Mouse (Mus musculus): Measurements from ENCODE around the gene Notum. TPM values are rescaled to one million over a fixed set of nuclear protein-coding genes. Genes with fewer than 3 reads are reported as not detected.
A peak's percentile ranks its signal among the peaks of the same experiment; 100 is the strongest.

The Notum gene
- polyA plus RNA-seq, 1 experiment = 0.43 TPM

GRCm38 (mm10) chr11:120673594-120674122 is 12.7 kb upstream of the Notum start:
- Histone ChIP-seq H3K36me3 (ENCODE audit: control insufficient read depth, insufficient read depth) (peaks cover 18% of the 10 kb centered on the region), H3K4me3 (ENCODE audit: insufficient read depth, poor library complexity, severe bottlenecking) (peak overlapping the region; percentile 48), H3K79me2 (ENCODE audit: control insufficient read depth, insufficient read depth) (peaks cover 37% of the 10 kb centered on the region), H3K79me3 (ENCODE audit: low read depth) (no peaks in the 10 kb centered on the region), H3K27me3 (ENCODE audit: control insufficient read depth, insufficient read depth, insufficient read length) (no peaks in the 10 kb centered on the region), H3ac (ENCODE audit: control insufficient read depth, insufficient read length, low read depth) (peak overlapping the region; percentile 80)
- TF ChIP-seq MYOG (IDR thresholded peaks at IDR 0.05; ENCODE audit: control insufficient read depth, extremely low read depth, insufficient read length) = no peak
- TF ChIP-seq FOSL1 (IDR thresholded peaks at IDR 0.05; ENCODE audit: insufficient read depth, low read length, poor library complexity, severe bottlenecking) = no peak
- no peak for TF ChIP-seq MYOD1 (IDR thresholded peaks at IDR 0.05; ENCODE audit: control insufficient read depth, insufficient read length, low read depth)
- TF ChIP-seq MAX (IDR thresholded peaks at IDR 0.05) = no peak
- TF ChIP-seq CTCF (IDR thresholded peaks at IDR 0.05; ENCODE audit: control insufficient read depth, insufficient read depth, insufficient read length) = no peak
- TF ChIP-seq CEBPB (IDR thresholded peaks at IDR 0.05; ENCODE audit: low read depth) = no peak
- no peak for TF ChIP-seq USF1 (IDR thresholded peaks at IDR 0.05; ENCODE audit: low read depth)

- Histone ChIP-seq H3K36me3 (ENCODE audit: control insufficient read depth, insufficient read depth) (peaks cover 11% of the 10 kb centered on the region), H3K79me3 (ENCODE audit: low read depth) (no peaks in the 10 kb centered on the region), H3ac (ENCODE audit: control insufficient read depth, insufficient read length, low read depth) (peak within 1 kb of the TSS; percentile 87), H3K27me3 (ENCODE audit: control insufficient read depth, insufficient read depth, insufficient read length) (no peaks in the 10 kb centered on the region), H3K79me2 (ENCODE audit: control insufficient read depth, insufficient read depth) (peaks cover 37% of the 10 kb centered on the region), H3K4me3 (ENCODE audit: insufficient read depth, poor library complexity, severe bottlenecking) (peak within 1 kb of the TSS; percentile 48)
- no peak for TF ChIP-seq MYOD1 (IDR thresholded peaks at IDR 0.05; ENCODE audit: control insufficient read depth, insufficient read length, low read depth)
- TF ChIP-seq MYOG (IDR thresholded peaks at IDR 0.05; ENCODE audit: control insufficient read depth, extremely low read depth, insufficient read length) = no peak
- peak; percentile 94 for TF ChIP-seq MAX (IDR thresholded peaks at IDR 0.05)
- TF ChIP-seq USF1 (IDR thresholded peaks at IDR 0.05; ENCODE audit: low read depth) = peak; percentile 93
Observed at GRCm38 (mm10) chr11:120672687-120673593, 12.0 kb upstream of the Notum start, which contains the start of gene Aspscr1. Gene Aspscr1, plus strand, starts transcription at chr11:120672973.

- Histone ChIP-seq H3K4me3 (ENCODE audit: insufficient read depth, poor library complexity, severe bottlenecking) (no peak overlapping the region), H3K79me3 (ENCODE audit: low read depth) (no peaks in the 10 kb centered on the region), H3K27me3 (ENCODE audit: control insufficient read depth, insufficient read depth, insufficient read length) (peaks cover 17% of the 10 kb centered on the region), H3ac (ENCODE audit: control insufficient read depth, insufficient read length, low read depth) (no peak overlapping the region), H3K79me2 (ENCODE audit: control insufficient read depth, insufficient read depth) (no peaks in the 10 kb centered on the region), H3K36me3 (ENCODE audit: control insufficient read depth, insufficient read depth) (no peaks in the 10 kb centered on the region)
- TF ChIP-seq MYOD1 (IDR thresholded peaks at IDR 0.05; ENCODE audit: control insufficient read depth, insufficient read length, low read depth) (no peak), MYOG (IDR thresholded peaks at IDR 0.05; ENCODE audit: control insufficient read depth, extremely low read depth, insufficient read length) (no peak), FOSL1 (IDR thresholded peaks at IDR 0.05; ENCODE audit: insufficient read depth, low read length, poor library complexity, severe bottlenecking) (no peak), CTCF (IDR thresholded peaks at IDR 0.05; ENCODE audit: control insufficient read depth, insufficient read depth, insufficient read length) (no peak), MAX (IDR thresholded peaks at IDR 0.05) (no peak), USF1 (IDR thresholded peaks at IDR 0.05; ENCODE audit: low read depth) (peak; percentile 41), CEBPB (IDR thresholded peaks at IDR 0.05; ENCODE audit: low read depth) (no peak)
Observed at GRCm38 (mm10) chr11:120666617-120667016, 5.6 kb upstream of the Notum start.

GRCm38 (mm10) chr11:120665406-120665805 is 4.4 kb upstream of the Notum start:
- peaks cover 30% of the 10 kb centered on the region for H3K27me3 ChIP-seq (ENCODE audit: control insufficient read depth, insufficient read depth, insufficient read length)

GRCm38 (mm10) chr11:120663714-120664113 is 2.7 kb upstream of the Notum start:
- peaks cover 39% of the 10 kb centered on the region for H3K27me3 ChIP-seq (ENCODE audit: control insufficient read depth, insufficient read depth, insufficient read length)
- H3K79me2 ChIP-seq (ENCODE audit: control insufficient read depth, insufficient read depth) = no peaks in the 10 kb centered on the region
- H3K36me3 ChIP-seq (ENCODE audit: control insufficient read depth, insufficient read depth) = no peaks in the 10 kb centered on the region
- TF ChIP-seq FOSL1 (IDR thresholded peaks at IDR 0.05; ENCODE audit: insufficient read depth, low read length, poor library complexity, severe bottlenecking) (no peak), MYOD1 (IDR thresholded peaks at IDR 0.05; ENCODE audit: control insufficient read depth, insufficient read length, low read depth) (no peak), MAX (IDR thresholded peaks at IDR 0.05) (no peak), MYOG (IDR thresholded peaks at IDR 0.05; ENCODE audit: control insufficient read depth, extremely low read depth, insufficient read length) (no peak)
- no peaks in the 10 kb centered on the region for H3K79me3 ChIP-seq (ENCODE audit: low read depth)
- H3K4me3 ChIP-seq (ENCODE audit: insufficient read depth, poor library complexity, severe bottlenecking) = no peak overlapping the region
- no peak overlapping the region for H3ac ChIP-seq (ENCODE audit: control insufficient read depth, insufficient read length, low read depth)

More at GRCm38 (mm10) chr11:120665406-120665805, 4.4 kb upstream of the Notum start:
- Histone ChIP-seq H3K36me3 (ENCODE audit: control insufficient read depth, insufficient read depth) (no peaks in the 10 kb centered on the region), H3K79me3 (ENCODE audit: low read depth) (no peaks in the 10 kb centered on the region), H3K4me3 (ENCODE audit: insufficient read depth, poor library complexity, severe bottlenecking) (no peak overlapping the region), H3K79me2 (ENCODE audit: control insufficient read depth, insufficient read depth) (no peaks in the 10 kb centered on the region), H3ac (ENCODE audit: control insufficient read depth, insufficient read length, low read depth) (no peak overlapping the region)
- TF ChIP-seq MYOD1 (IDR thresholded peaks at IDR 0.05; ENCODE audit: control insufficient read depth, insufficient read length, low read depth) (no peak), USF1 (IDR thresholded peaks at IDR 0.05; ENCODE audit: low read depth) (no peak), MAX (IDR thresholded peaks at IDR 0.05) (no peak), FOSL1 (IDR thresholded peaks at IDR 0.05; ENCODE audit: insufficient read depth, low read length, poor library complexity, severe bottlenecking) (no peak), CEBPB (IDR thresholded peaks at IDR 0.05; ENCODE audit: low read depth) (no peak), CTCF (IDR thresholded peaks at IDR 0.05; ENCODE audit: control insufficient read depth, insufficient read depth, insufficient read length) (no peak), MYOG (IDR thresholded peaks at IDR 0.05; ENCODE audit: control insufficient read depth, extremely low read depth, insufficient read length) (no peak)
